Mouse (Mus musculus) olfactory bulb, adult 2 months (tissue): ENCODE measurements around the gene Spink8.

Source experiments
- CTCF ChIP-seq: fragments of 200-500 bp; IDR thresholded peaks from 2 replicates; pipeline ENCODE4 v1.5.1; 2012; ENCODE audit warnings: low read depth, mild to moderate bottlenecking, low read length, moderate library complexity; ENCODE audit not compliant: insufficient read depth
- POLR2A ChIP-seq: fragments of 200-500 bp; IDR thresholded peaks from 2 replicates; pipeline ENCODE4 v1.6.1; 2012; ENCODE audit warnings: mild to moderate bottlenecking, low read depth, low read length, moderate library complexity; ENCODE audit not compliant: insufficient read depth

DNA sequence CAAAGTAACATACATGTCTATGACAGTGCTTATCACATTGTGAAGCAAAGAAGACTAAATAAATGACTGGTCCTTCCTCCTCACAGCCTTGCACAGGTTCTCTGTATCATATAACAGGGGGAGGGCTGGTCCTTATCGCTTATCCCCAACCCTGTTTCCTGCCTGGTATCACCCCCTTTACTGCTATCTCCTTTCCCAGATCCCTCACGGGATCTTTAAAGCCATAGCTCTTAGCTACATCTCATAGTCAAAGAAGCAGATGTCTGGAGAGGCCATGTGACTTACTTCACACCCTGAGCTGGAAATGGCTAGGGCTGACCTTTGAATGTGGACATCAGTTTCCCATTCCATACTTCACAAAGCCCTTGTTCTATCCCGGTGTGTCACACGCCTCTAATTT is 13.7 kb downstream of the Spink8 start:
- TF ChIP-seq POLR2A = no peak
- TF ChIP-seq CTCF = no peak
